Mouse (Mus musculus): ENCODE data around the gene B3gnt6.

DNA sequence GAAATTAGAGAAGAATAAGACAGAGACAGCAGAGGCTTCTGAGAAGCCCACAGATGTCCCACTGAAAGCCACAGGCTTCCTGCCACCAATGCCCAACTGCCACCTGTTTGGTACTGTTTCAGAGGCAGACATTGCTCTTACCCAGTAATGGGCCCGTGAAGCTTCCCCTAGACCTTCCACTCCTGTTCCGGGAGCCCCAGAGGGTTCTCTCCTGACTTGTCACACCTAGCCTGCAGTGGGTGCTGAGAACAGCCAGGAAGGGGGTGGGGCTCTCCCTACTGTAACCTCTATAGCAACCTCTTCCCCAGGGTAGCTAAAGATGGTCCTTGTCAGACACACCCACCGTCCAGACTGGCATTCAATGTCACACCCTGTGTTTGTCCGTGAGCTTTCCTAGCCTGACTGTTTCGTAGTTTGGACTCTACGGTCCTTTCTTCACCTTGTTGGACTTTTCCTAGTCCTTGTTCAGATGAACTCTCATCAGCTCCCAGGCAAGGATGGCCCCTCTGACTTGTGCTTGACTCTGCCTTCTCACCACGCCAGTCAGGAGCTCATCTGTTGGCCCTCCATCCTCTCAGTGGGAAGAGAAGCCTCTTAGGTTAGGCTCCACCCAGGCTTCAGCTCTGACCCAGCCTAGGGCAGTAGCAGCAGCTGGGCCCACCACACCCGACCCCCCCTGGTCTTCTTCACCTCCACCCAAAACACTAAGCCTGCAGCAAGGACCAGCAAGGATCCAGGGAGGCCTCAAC is 22.8 kb downstream of the B3gnt6 start:
- TF ChIP-seq CTCF (IDR thresholded peaks at IDR 0.05; ENCODE audit: borderline replicate concordance, insufficient read depth, low read depth, low read length) (no peak), POLR2A (IDR thresholded peaks at IDR 0.05; ENCODE audit: borderline replicate concordance, insufficient read depth, low read length) (no peak)

Data from cerebellum, adult 2 months (tissue).